Mouse (Mus musculus) heart, postnatal 4 days (tissue): Measurements from ENCODE around the gene Nos1ap. TPM values are rescaled to one million over a fixed set of nuclear protein-coding genes. Genes with fewer than 3 reads are reported as not detected.

Source experiments
- DNase-seq: peaks from one replicate; pipeline ENCODE4 v3.0.0; 2021
- total RNA-seq, 2 experiments: library from RNA; stranded (reverse); gene quantifications; 2 replicates each; pipeline ENCODE4 v1.2.3; 2021

Nos1ap gene
- total RNA-seq, 2 experiments from 2014 or later = 19.9 to 20.0 TPM

GRCm38 (mm10) chr1:170410402-170411191 is 179.1 kb downstream of the Nos1ap start:
- DNase-seq = no peak

- DNase-seq = no peak
Observed at GRCm38 (mm10) chr1:170409091-170409490, 180.6 kb downstream of the Nos1ap start.

GRCm38 (mm10) chr1:170406921-170407320 is 182.7 kb downstream of the Nos1ap start:
- DNase-seq = no peak

- DNase-seq = no peak
Observed at GRCm38 (mm10) chr1:170405152-170405551, 184.5 kb downstream of the Nos1ap start.

- no peak for DNase-seq
Observed at GRCm38 (mm10) chr1:170402682-170403081, 187.0 kb downstream of the Nos1ap start.

GRCm38 (mm10) chr1:170398866-170399265 is 190.8 kb downstream of the Nos1ap start:
- no peak for DNase-seq

GRCm38 (mm10) chr1:170395101-170395500 is 194.6 kb downstream of the Nos1ap start:
- DNase-seq = peak; percentile 44

- DNase-seq = no peak
Observed at GRCm38 (mm10) chr1:170394641-170395040, 195.0 kb downstream of the Nos1ap start.

- DNase-seq = peak; percentile 65
Observed at GRCm38 (mm10) chr1:170392771-170393728, 196.6 kb downstream of the Nos1ap start.

GRCm38 (mm10) chr1:170387180-170387912 is 202.3 kb downstream of the Nos1ap start:
- peak; percentile 42 for DNase-seq

GRCm38 (mm10) chr1:170385416-170385815 is 204.2 kb downstream of the Nos1ap start:
- DNase-seq = no peak

GRCm38 (mm10) chr1:170383530-170383929 is 206.1 kb downstream of the Nos1ap start:
- no peak for DNase-seq

GRCm38 (mm10) chr1:170381457-170381856 is 208.2 kb downstream of the Nos1ap start:
- DNase-seq = no peak

- no peak for DNase-seq
Observed at GRCm38 (mm10) chr1:170380505-170380904, 209.2 kb downstream of the Nos1ap start.

- no peak for DNase-seq
Observed at GRCm38 (mm10) chr1:170375721-170376120, 213.9 kb downstream of the Nos1ap start.

- no peak for DNase-seq
Observed at GRCm38 (mm10) chr1:170373750-170374149, 215.9 kb downstream of the Nos1ap start.

- no peak for DNase-seq
Observed at GRCm38 (mm10) chr1:170371191-170371792, 218.4 kb downstream of the Nos1ap start.

- DNase-seq = no peak
Observed at GRCm38 (mm10) chr1:170368864-170369263, 220.8 kb downstream of the Nos1ap start.

- DNase-seq = no peak
Observed at GRCm38 (mm10) chr1:170366981-170367700, 222.5 kb downstream of the Nos1ap start.

GRCm38 (mm10) chr1:170363746-170364145 is 225.9 kb downstream of the Nos1ap start:
- DNase-seq = no peak

- DNase-seq = no peak
Observed at GRCm38 (mm10) chr1:170360183-170360915, 229.3 kb downstream of the Nos1ap start.
